Mouse (Mus musculus): ENCODE data around the gene Atp13a2. TPM values are rescaled to one million over a fixed set of nuclear protein-coding genes. Genes with fewer than 3 reads are reported as not detected.

Atp13a2 gene
- polyA plus RNA-seq, 1 experiment from 2014 or later, result 75.5 TPM

- Histone ChIP-seq H3K9ac (peak overlapping the region; percentile 87), H3K36me3 (replicated peaks) (peaks cover 55% of the 10 kb centered on the region), H3K9me3 (0 out of 2 replicates have a peak, but pooled peaks cover 3% of the 10 kb centered on the region), H3K27me3 (no peaks in the 10 kb centered on the region), H3K4me2 (peak overlapping the region; percentile 80), H3K27ac (peak overlapping the region; percentile 82), H3K4me3 (replicated peaks) (peak overlapping the region; percentile 77), H3K4me1 (peaks cover 26% of the 10 kb centered on the region)
- ATAC-seq (ENCODE audit: low FRiP score), result peak; percentile 47
- WGBS, result under 1% methylated on average over 17 of the region's 17 CpGs
Measured at GRCm38 (mm10) chr4:141010941-141011429, 24.3 kb downstream of the Atp13a2 start.

DNA sequence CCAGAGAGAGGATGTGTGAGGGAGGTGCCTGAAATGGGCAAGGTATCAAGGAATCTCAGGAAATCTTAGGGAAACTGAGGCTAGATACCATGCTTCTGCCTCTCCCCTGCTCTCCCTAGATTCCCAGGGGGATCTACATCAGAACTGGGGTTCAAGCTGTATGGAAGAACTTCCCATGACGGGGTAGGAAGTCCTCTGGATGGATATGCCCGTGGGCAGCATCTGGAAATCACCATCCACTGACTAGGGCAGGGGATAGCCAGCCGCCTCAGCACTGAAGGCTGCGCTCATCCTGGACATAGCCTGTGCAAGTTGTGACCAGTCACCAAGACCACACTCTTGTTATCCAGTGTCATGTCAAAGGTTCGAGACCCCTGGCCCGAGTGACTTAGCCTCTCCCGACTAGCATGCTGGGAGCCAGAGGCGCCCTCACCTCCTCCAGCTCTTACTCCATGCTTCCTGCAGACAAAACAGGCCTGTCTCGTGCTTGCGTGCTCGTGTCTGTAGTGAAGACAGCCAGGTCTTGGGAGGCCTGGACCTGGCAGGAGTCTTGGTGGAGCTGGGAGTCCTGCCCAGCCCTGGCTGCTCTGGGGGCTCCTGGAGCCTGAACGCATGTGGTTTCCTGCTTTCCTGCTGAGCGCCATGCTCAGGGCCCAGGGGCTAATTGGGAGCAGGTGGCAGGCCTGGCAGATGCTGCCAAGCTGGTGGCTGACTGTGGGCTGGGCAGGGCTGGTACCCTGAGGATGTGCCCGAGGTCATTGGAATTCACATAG, 25.1 kb downstream of the Atp13a2 start:
- Histone ChIP-seq H3K4me1 (peaks cover 26% of the 10 kb centered on the region), H3K4me2 (peak overlapping the region; percentile 80), H3K9ac (peak overlapping the region; percentile 87), H3K9me3 (0 out of 2 replicates have a peak, but pooled peaks cover 3% of the 10 kb centered on the region), H3K27me3 (no peaks in the 10 kb centered on the region), H3K36me3 (replicated peaks) (peaks cover 55% of the 10 kb centered on the region), H3K4me3 (replicated peaks) (peak overlapping the region; percentile 77), H3K27ac (peak overlapping the region; percentile 82)
- peak; percentile 18; the same call in 1 of the 2 replicates for ATAC-seq (ENCODE audit: low FRiP score)
- WGBS, result 51% methylated on average over 14 of the region's 14 CpGs

DNA sequence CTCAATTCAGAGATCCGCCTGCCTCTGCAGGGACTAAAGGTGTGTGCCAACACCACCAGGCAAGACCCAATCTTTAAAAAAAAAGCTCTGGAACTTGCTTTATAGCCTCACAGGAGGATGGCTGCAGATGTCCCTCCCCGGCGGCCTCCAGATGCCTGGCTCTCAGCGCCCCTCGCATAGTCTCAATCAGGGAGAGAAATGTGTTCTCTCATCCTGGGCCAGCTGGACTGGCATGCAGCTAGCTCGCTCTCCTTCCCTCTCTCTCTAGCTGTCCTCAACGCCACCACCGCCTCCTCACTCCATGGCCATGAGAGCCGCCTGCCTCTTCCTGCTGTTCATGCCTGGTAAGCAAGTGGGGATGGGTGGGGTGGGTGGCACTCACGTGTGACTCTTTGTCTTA, 25.9 kb downstream of the Atp13a2 start:
- WGBS, result 81% methylated on average over 10 of the region's 10 CpGs
- Histone ChIP-seq H3K9me3 (no peaks in the 10 kb centered on the region), H3K27me3 (no peaks in the 10 kb centered on the region), H3K4me2 (peak overlapping the region; percentile 80), H3K27ac (peak overlapping the region; percentile 82), H3K4me1 (peaks cover 26% of the 10 kb centered on the region), H3K4me3 (replicated peaks) (0 out of 2 replicates have a peak overlapping the region, but pooled peaks have one; percentile 0), H3K36me3 (replicated peaks) (peaks cover 58% of the 10 kb centered on the region), H3K9ac (peak overlapping the region; percentile 87; the same call in 1 of the 2 replicates)
- ATAC-seq (ENCODE audit: low FRiP score), result no peak

- no peak for ATAC-seq (ENCODE audit: low FRiP score)
- Histone ChIP-seq H3K27me3 (no peaks in the 10 kb centered on the region), H3K4me2 (no peak overlapping the region), H3K9me3 (no peaks in the 10 kb centered on the region), H3K27ac (peak overlapping the region; percentile 13; the same call in 1 of the 2 replicates), H3K36me3 (replicated peaks) (peaks cover 62% of the 10 kb centered on the region), H3K9ac (no peak overlapping the region; the same call in 1 of the 2 replicates), H3K4me3 (replicated peaks) (no peak overlapping the region), H3K4me1 (peaks cover 38% of the 10 kb centered on the region)
- WGBS, result 76% methylated on average over 8 of the region's 8 CpGs
Measured at GRCm38 (mm10) chr4:141014114-141014513, 27.4 kb downstream of the Atp13a2 start.

- H3K27ac ChIP-seq, result 0 out of 2 replicates have a peak overlapping the region, but pooled peaks have one; percentile 6
- no peaks in the 10 kb centered on the region for H3K9me3 ChIP-seq
- peaks cover 69% of the 10 kb centered on the region for H3K36me3 ChIP-seq (replicated peaks)
- no peaks in the 10 kb centered on the region for H3K27me3 ChIP-seq
- WGBS, result 91% methylated on average over 11 of the region's 11 CpGs
- H3K4me1 ChIP-seq, result peaks cover 45% of the 10 kb centered on the region
- H3K4me3 ChIP-seq (replicated peaks), result no peak overlapping the region
- H3K4me2 ChIP-seq, result no peak overlapping the region
- H3K9ac ChIP-seq, result no peak overlapping the region
- ATAC-seq (ENCODE audit: low FRiP score), result no peak
Measured at GRCm38 (mm10) chr4:141014856-141015255, 28.2 kb downstream of the Atp13a2 start.

DNA sequence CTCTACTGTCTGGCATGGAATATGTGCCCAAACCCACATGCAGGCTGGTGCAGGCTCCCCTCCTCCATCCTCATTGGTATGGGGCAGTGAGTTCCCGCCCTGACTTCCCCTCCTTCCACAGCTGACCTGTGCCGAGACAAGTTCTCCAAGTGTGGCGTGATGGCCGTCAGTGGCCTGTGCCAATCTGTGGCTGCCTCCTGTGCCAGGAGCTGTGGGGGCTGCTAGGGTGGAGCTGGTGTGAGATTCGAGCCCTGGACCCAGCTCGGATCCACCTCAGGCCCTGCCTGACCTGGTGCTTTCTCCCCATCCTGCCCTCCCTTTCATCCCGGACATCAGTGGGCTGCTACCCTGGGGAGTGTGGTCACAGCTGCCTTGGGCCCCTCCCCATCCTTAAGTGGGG, 28.7 kb downstream of the Atp13a2 start:
- WGBS, result 84% methylated on average over 7 of the region's 7 CpGs
- Histone ChIP-seq H3K36me3 (replicated peaks) (peaks cover 69% of the 10 kb centered on the region), H3K4me1 (peaks cover 45% of the 10 kb centered on the region), H3K4me3 (replicated peaks) (no peak overlapping the region), H3K27me3 (no peaks in the 10 kb centered on the region), H3K27ac (0 out of 2 replicates have a peak overlapping the region, but pooled peaks have one; percentile 6), H3K9ac (0 out of 2 replicates have a peak overlapping the region, but pooled peaks have one; percentile 7), H3K9me3 (no peaks in the 10 kb centered on the region), H3K4me2 (no peak overlapping the region)
- no peak for ATAC-seq (ENCODE audit: low FRiP score)

DNA sequence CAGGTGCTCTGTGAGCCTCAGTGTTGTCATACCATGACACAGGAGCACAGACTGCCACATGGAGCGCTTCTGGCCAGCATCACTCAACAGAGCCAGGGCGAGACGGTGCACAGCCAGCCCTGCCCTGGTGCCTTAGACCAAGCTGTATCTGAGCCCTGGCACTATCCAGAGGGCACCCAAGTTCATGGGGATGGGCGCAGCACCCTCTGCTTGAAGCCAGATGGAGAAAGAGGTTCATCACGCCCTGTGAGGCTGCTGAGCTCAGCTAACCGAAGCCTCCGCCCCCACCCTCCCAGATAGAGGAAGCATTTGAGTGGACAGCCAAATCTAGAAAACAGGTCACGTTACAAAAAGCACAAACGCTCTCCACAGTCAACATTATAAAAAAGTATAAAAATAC, 29.6 kb downstream of the Atp13a2 start:
- ATAC-seq (ENCODE audit: low FRiP score), result no peak
- H3K9ac ChIP-seq, result no peak overlapping the region
- H3K9me3 ChIP-seq, result no peaks in the 10 kb centered on the region
- peaks cover 69% of the 10 kb centered on the region for H3K36me3 ChIP-seq (replicated peaks)
- no peaks in the 10 kb centered on the region for H3K27me3 ChIP-seq
- H3K4me2 ChIP-seq, result no peak overlapping the region
- peak overlapping the region; percentile 37; the same call in 1 of the 2 replicates for H3K27ac ChIP-seq
- WGBS, result 87% methylated on average over 9 of the region's 9 CpGs
- no peak overlapping the region for H3K4me3 ChIP-seq (replicated peaks)
- H3K4me1 ChIP-seq, result peaks cover 50% of the 10 kb centered on the region

DNA sequence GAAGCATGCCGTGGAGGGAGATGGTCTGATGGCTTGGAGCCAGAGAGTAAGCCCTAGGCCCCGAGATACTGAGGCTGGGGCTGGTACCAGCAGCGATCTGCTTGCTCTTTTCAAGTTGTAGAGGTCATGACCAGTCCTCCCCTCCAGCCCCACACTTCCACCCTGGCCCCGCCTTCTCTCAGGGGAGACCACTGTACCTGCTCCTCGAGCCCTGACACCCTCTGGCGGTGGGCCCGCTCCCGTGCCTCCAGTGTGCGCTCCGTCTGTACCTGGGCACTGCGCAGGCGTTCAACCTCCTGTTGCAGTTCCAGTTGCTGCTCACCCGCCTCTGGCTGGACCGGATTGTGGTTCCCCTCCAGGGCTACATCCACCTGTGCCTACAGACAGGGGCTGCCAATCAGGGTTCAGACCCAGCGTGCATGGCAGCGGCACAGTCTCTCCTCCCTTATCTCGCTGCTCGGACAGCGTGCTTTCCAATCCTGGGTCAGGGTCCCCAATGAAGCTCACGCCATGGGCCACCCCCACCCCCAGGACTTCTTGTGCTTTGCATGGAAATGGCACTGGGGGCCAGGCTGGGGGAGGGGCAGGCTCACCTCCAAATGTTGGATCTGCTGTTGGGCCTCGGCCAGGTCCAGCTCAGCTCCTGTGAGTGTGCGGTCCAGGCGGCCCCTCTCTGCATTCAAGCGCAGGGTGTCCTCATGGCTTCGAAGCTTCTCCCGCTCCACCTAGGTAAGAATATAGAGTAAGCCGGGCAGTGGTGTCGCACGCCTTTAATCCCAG, 31.2 kb downstream of the Atp13a2 start:
- H3K36me3 ChIP-seq (replicated peaks), result peaks cover 68% of the 10 kb centered on the region

GRCm38 (mm10) chr4:141020220-141020619, 33.5 kb downstream of the Atp13a2 start:
- H3K27ac ChIP-seq, result peak overlapping the region; percentile 94
- H3K9ac ChIP-seq, result peak overlapping the region; percentile 42
- peaks cover 46% of the 10 kb centered on the region for H3K4me1 ChIP-seq
- WGBS, result 85% methylated on average over 16 of the region's 17 CpGs
- peak overlapping the region; percentile 21; the same call in 1 of the 2 replicates for H3K4me2 ChIP-seq
- H3K27me3 ChIP-seq, result no peaks in the 10 kb centered on the region
- no peak for ATAC-seq (ENCODE audit: low FRiP score)
- H3K4me3 ChIP-seq (replicated peaks), result no peak overlapping the region
- H3K9me3 ChIP-seq, result no peaks in the 10 kb centered on the region
- peaks cover 58% of the 10 kb centered on the region for H3K36me3 ChIP-seq (replicated peaks)

More for the DNA sequence above, 31.2 kb downstream of the Atp13a2 start:
- H3K9ac ChIP-seq, result peak overlapping the region; percentile 12; the same call in 1 of the 2 replicates
- no peaks in the 10 kb centered on the region for H3K9me3 ChIP-seq
- H3K4me2 ChIP-seq, result no peak overlapping the region
- H3K27ac ChIP-seq, result peak overlapping the region; percentile 42; the same call in 1 of the 2 replicates
- no peak for ATAC-seq (ENCODE audit: low FRiP score)
- no peak overlapping the region for H3K4me3 ChIP-seq (replicated peaks)
- no peaks in the 10 kb centered on the region for H3K27me3 ChIP-seq
- peaks cover 47% of the 10 kb centered on the region for H3K4me1 ChIP-seq
- 88% methylated on average over 29 of the region's 29 CpGs for WGBS

GRCm38 (mm10) chr4:141020811-141021613, 34.3 kb downstream of the Atp13a2 start:
- H3K4me2 ChIP-seq, result peak overlapping the region; percentile 21
- H3K36me3 ChIP-seq (replicated peaks), result peaks cover 58% of the 10 kb centered on the region
- H3K27me3 ChIP-seq, result no peaks in the 10 kb centered on the region
- peak; percentile 54 for ATAC-seq (ENCODE audit: low FRiP score)
- H3K4me3 ChIP-seq (replicated peaks), result no peak overlapping the region
- no peaks in the 10 kb centered on the region for H3K9me3 ChIP-seq
- H3K27ac ChIP-seq, result peak overlapping the region; percentile 94
- H3K9ac ChIP-seq, result peak overlapping the region; percentile 42; the same call in 1 of the 2 replicates
- WGBS, result 29% methylated on average over 14 of the region's 14 CpGs
- H3K4me1 ChIP-seq, result peaks cover 46% of the 10 kb centered on the region

DNA sequence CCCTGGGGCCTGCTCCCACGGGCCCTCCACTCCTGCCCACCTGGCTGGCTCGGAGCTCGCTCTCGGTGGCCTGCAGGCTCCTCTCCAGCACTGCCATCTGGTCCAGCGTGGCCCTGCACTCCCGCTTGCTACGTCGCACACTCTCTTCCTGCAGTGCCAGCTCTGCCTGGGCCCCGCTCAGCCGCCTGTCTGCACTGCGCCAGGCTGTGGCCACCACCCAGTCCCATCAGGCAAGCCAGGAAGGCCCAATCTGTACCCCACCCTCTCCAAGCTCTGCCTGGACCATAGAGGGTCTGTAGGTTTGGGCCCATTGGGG, 34.9 kb downstream of the Atp13a2 start:
- Histone ChIP-seq H3K27me3 (no peaks in the 10 kb centered on the region), H3K27ac (peak overlapping the region; percentile 94), H3K9me3 (no peaks in the 10 kb centered on the region), H3K4me1 (peaks cover 46% of the 10 kb centered on the region), H3K36me3 (replicated peaks) (peaks cover 58% of the 10 kb centered on the region), H3K4me2 (no peak overlapping the region), H3K4me3 (replicated peaks) (no peak overlapping the region), H3K9ac (no peak overlapping the region)
- 62% methylated on average over 10 of the region's 11 CpGs for WGBS
- ATAC-seq (ENCODE audit: low FRiP score), result peak; percentile 21; the same call in 1 of the 2 replicates
